Mouse (Mus musculus) layer of hippocampus, postnatal 14 days (tissue): ENCODE measurements around the gene Cd46. TPM values are rescaled to one million over a fixed set of nuclear protein-coding genes. Genes with fewer than 3 reads are reported as not detected.

Experiments used
- DNase-seq, 2 experiments: peaks; one replicate each; pipeline ENCODE4 v3.0.0; 2021 to 2022; ENCODE audit warnings: low spot score in 2 of 2, mixed read lengths in 1 of 2
- long read RNA-seq, 2 experiments: library from polyadenylated mRNA; stranded (forward); transcript quantifications; one replicate each; pipeline ENCODE4 v2.0.0; 2021
- total RNA-seq, 2 experiments: library from RNA; stranded (reverse); gene quantifications; 2 replicates each; pipeline ENCODE4 v1.2.3; 2021

The Cd46 gene
- 1 to 10 TPM; 2.9 to 4.4 TPM for total RNA-seq
- long read RNA-seq, experiment 1, partial matches to known transcripts: 0 of 2 reads
- long read RNA-seq, experiment 1, other reads (novel, unspliced or antisense): 2 of 2 reads
- long read RNA-seq, experiment 2, partial matches to known transcripts: 1 of 3 reads
- long read RNA-seq, experiment 2, other reads (novel, unspliced or antisense): 2 of 3 reads

DNA sequence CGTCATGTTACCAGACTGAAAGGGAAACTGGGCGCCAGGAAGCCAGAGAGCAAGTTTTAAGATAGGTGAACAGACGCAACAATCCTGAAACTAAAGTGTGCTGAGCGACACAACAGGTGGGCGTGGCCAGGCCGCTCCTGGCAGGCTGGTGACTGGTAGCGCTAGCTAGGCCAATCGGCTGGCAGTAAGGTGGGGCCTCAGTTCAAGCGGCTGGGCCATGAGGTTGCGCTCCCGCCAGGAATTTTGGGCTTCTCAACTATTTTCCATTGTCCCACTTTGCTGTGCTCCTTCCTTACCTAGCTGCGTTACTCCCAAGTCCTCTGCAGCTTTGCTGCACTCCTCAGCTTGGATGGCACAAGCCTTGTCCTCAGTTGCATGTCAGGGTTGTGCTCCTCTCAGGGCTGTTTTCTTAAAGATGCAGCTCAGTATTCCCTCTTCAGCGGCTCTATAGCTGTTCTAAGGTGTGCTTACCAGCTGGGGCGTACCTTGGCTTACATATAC is at the start of gene Cd46:
TSS of gene Cd46 (minus strand) at position 30 of the 501 bp plus-strand sequence.
- DNase-seq: peak; percentile 10 to 16

DNA sequence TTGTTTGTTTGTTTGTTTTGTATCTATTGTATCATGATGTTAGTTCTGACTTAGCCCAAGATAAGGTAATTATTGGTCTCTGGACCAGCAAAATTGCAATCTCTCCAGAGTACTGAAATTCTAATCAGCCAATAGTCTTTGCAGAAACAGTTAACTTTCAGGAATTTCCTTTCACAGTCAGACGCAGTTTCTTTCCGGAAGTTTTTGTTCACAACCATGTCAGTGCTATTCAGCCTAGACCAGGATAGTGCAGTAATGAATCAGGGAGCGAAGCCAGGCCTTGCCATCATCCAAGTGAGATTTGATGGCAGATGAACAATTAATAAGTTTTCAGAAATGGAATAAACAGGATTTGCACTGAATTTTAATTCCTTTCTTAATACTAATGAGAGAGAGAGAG is 40.0 kb upstream of the Cd46 start:
- DNase-seq: peak in 1 of 2 experiments; percentile 5

DNA sequence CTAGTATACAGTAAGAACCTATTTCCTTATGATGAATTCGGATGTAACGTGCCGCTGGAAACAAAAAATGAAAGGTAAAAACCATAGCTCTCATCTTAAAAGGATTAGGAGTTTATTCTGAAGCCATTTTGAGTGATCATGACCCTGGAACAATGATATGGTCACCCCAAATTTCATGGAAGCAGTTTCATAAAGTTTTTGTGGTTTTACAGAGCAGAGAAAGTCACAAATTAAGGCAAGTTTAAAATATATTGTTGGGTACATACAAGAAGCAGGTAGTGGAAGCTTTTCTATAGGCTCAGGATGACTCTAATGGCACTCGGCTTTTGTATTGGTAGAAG is 39.6 kb upstream of the Cd46 start:
- no peak for DNase-seq

DNA sequence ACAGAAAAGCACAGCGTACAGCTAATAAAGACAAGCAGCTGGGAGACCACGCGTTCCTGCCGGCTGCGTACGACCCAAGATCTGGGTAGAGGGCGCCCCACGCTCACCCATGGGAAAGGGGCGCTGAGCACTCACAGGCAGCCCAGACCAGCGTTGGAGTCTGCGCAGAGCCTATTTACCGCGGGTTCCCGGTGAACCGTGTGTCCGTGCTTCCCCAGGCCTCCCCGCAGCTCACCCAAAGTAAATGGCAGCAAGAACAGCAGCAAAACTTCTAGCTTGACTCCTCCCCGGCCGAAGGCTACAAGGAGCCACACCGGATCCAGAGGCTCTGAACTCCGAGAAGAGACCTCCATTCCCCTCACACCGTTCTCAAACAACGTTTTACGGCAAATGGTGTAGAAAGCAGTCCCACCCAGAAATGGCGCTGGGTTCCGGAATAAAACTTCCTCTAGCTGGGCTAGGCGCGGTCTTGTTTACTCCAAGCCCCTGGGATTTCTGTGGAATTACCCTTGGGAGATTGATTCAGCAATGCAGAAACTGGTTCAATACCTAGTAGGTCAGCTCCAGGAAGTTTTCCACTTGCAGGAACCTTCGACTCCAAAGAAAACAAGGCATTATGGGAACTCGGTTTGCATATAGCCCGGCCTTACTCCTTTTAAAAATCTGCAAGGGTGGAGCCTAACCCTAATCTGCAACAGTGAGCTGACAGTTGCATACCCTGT is 39.1 kb upstream of the Cd46 start, which contains the start of gene Cr1l:
TSS of gene Cr1l (minus strand) at position 634 of the 722 bp plus-strand sequence.
- peak; percentile 88 to 92 for DNase-seq

DNA sequence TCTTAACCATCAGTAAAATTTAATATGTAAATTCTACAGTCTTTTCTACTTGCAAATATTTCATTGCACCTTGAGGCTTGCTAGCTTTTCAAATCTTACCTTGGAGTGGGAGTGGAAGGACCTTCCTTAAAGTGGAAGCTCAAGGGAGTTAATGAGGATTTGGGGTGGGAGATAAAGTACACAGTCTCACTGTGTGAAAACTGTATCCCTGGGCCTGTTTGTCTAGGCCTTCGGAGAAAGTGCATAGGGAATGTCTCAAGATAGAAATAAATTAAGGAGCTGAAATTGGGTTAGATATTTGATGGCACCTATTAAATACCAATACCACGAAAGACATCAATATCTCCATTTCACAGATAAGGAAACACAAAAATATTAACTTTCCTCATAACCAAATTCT is 38.4 kb upstream of the Cd46 start:
- DNase-seq: no peak

DNA sequence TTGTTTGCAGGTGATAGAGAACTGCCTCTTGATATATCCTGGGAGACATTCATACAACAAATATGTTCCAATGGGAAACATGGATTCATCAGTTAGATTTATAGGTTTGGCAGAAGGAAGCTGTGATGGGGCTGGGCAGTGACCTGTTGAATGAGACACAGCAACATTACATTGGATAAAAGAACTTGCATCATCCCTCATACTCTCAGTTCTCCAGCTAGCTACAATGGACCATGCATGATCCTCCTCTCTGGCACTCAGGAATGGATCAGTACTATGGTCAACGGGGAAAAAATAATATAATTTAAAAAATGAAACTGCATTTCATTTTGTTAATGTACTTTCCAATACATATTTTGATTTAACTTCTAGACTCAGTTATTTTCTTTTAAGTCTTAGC is 37.8 kb upstream of the Cd46 start:
- no peak for DNase-seq

DNA sequence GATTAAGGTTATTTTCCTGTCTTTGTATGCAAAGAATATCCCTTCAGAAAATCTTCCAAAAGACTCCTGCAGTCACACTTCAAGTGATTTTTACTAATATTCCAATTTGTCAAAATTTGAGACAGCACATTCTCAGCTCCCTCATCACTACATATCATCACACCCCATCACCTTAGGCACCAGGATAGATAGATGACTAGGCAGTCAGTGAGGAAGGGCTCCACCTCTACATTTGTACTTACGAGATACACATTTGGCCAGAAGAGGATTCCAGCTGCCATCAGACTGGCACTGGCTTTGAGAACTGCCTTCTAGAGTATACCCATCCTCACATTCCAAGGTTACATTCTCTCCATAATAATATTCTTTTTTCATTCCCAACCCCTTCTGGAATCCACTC is 22.4 kb upstream of the Cd46 start:
- no peak for DNase-seq

DNA sequence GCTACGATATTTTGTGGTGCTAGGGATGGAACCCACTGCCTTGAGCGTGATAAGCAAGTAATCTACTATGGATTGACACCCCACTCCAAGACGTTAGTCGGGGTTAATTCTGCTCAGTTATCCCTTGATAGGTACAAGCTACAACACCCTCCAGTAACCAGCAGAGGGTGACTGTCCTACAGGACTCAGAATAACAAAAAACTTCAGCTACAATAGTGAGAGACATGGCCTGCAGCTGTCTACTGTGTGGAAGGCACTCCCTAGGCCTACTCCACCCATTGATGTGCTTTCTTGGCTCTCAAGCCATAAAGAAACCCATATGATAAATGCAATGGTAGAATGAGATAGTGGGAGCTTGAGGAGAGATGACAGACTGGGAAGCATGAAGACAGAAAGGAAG is 21.6 kb upstream of the Cd46 start:
- no peak for DNase-seq

DNA sequence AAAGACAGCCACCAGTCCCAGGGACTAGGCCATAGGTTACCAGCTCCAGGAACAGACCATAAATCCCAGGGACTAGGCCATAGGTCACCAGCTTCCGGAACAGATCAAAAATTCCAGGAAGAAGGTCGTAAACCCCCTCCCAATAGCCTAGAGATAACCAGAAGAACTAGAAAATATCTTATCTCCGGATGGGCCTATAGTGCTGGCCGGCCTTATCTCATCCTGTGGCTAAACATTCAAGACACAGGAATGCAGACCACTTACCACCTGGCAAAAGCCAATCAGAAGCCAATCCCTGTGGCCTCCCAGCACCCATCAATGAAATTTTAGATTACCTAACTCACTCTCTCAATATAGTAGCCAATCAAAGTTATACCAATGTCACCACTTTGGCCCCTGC is 8.6 kb upstream of the Cd46 start:
- DNase-seq: no peak

DNA sequence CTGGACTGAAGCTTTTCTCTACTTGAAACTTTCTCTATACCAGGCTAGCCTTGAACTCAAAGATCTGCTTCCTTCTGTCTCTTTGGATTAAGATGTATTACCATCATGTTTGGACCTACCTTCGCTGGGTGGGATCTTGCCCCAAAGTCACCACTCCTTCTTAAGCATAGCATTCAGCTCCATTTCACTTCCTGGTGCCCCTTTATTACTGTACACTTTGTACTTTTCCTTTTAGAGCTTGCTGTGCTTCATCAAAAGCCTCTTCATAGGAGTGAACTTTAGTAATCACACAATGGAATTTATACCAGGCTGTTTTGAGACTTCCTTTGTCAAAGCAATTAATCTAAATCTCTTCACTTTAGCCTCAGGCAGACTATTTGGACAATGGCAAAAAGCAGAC is 6.0 kb upstream of the Cd46 start:
- DNase-seq: no peak

DNA sequence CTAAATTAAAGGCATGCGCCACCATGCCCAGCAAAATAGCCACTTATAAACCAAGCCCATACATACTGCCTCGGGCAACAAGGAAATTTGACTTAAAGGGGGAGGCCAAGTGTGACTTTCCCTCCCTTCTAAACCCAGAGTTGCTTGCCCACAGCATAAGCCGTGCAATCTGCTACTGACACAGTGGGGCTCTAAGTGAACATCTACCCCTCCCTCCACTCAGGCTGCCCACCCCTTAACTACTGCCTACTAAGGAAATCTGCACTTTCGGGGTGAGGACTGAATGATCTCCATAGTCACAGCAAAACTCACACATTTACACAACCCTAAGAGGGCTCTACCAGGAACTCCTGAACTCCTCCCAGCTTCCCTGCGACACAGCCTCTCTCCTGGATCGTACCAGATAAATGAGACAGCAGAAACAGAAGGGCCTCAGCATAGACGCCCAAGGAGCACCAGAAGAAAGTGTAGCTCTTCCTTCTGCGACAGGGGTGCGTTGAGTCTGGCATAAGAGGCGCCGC is 290 bp downstream of the Cd46 start:
- DNase-seq: no peak

DNA sequence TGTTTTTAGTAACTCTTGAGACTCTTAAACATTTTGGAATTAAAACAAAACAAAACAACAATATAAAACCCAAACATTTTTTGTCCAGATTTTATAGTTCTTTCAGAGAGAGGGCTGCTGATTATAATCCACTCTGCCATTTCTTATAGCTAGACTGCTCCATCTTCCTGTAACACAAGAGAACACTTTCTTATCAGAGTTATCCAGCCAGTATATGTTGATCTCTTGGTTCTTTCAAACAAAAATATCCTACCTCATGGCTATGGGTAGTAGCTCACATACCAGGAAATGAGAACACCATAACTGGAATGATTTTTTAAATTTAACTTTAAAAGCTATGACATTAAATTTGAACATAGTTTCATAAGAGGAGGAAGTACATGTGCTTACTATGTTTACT is 9.9 kb downstream of the Cd46 start:
- no peak for DNase-seq

DNA sequence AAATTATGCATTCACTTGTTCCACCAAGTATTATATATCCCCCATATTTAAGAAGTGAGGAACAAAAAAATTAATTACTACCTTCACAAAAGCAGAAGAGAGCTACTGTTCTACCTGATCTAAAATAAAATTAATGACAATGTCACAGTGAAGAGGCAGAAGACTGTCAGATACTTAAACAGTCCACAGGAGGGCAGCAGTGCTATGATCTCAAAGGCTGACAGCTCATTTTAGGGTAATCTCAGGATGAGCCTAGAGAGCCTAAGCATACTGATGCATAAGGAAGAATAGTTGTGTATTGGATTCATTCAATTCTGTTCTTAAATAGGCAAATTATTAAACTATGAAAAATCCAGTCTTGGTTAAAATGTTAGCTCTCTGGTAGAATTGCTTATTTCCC is 51.6 kb downstream of the Cd46 start:
- peak in 1 of 2 experiments; percentile 70 for DNase-seq

DNA sequence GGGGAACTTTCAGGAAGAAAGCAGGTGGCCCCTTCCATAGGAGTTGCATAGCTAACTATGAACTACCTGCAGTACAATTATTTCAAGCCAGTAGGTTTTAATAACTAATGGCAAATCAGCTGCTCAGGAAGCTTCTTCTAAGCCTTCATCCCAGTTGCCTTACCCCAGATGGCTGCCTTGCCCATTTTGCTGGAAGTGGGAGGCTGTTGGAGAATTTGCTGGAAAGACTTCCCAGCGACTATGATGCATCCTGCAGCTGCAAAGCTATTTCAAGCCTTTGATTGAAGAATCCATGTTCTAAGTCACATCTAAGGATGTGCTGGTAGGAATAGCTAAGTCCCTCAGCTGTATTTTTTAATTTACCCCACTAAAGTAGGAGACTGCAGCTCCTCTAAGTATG is 53.7 kb downstream of the Cd46 start:
- DNase-seq: no peak

DNA sequence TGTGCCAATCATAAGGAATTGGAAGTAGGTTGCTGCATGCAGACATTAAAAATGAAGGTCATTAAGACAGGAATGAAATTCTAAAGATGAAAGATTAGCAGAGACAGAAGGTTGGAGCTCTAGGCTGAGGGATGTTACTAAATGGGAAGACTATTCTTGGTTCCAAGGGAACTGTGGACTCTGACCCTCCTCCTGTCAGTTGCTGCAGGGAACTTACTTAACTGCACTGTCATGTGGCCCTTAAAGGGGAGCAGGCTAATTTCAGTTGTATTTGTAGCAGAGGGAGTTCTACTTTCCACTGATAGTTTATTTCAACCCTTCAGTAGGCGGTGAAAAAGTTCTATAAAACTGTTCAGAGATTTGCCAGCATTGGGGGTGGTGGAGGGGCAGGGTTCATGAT is 54.1 kb downstream of the Cd46 start:
- DNase-seq: no peak

DNA sequence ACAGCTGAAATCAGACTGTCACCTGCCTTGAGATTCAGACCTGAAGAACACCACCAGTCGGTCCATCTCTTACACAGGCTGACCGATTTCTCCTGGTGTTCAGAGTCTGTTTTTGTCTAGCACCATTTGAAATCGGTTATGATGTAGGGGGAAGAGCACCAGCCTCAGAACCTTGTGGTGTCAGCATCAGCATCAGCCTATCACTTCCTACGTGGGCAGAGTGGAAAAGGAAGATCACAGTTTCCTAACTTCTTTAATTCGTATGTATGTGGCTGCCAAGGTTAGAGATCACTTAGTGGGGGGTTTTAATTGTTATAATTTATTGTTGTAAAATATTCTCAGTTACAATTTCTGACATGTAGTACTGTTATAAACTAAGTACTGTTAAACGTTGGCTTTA is 54.6 kb downstream of the Cd46 start:
- no peak for DNase-seq

DNA sequence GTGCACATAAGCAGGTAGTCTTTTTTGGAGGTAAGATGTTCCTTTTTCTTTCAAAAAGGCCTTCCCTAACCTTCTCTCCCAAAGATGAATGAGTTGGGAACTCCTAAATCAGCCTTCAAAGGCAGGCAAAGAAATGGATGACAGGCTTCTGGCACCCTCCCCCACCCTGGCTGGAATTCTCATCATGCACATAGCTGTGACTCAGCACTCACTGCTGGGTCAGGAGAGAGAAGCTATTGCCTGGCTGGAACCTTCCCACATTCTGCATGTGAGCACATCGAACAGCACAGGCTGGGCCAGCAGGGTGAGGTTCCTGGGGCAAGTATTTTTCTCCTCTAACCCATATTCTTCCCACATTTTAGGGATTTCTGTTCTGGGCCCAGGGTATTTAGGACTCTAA is 58.1 kb downstream of the Cd46 start:
- no peak for DNase-seq

DNA sequence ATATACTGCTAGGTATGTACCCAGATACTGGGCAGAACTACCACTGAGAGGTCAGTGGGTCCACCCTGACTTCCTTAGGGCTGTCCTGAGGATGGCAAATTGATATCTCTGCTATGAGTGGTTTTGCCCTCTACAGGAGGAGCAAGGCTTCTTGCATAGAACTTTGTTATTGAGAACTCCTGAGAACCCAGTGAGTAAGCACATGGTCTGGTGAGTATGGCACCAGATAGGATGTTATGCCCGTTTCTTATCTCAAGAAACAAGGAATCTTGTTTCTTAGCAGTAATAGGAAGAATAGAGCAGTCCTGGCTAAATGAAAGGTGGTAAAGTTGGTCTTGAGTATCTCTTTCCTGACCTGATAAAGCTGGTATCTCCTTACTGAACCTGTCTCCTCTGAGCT is 59.3 kb downstream of the Cd46 start:
- DNase-seq: no peak

DNA sequence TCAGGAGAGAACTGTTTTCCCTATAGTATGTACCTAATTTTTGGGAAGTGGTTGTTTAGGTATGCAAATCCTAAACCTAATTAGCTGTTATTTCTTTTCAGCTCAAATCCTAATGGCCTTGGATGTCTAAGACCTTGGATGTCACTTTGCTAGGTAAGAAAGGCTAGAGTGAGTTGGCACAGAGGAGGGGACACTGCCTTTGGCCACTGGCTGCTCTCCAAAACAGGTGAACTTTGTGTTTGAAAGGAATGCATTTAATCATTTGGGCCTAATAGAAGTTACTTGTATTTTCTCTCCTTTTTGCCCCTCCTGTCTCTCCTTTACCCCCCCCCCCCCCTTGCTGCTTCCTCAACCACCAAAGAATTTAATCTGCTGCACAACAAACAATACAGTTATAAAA is 60.3 kb downstream of the Cd46 start:
- no peak for DNase-seq

DNA sequence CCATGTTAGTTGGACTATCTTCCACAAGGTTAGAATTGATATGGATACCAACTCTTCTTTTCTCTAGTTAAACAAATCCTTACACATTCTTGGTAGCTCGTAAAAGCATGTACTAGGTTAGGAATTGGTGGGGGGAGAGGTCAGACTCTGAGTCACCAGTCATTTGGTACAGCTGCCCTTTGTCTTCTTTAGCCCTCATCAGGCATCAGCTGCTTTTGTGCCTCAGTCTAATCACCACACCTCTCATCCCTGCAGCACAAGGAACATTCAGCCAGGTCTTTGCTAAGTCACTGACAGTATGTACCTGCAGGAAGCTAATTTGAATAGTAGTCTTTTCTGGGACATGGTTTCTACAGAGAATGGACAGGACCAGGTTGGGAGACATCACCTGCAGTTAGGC is 64.5 kb downstream of the Cd46 start:
- DNase-seq: no peak

DNA sequence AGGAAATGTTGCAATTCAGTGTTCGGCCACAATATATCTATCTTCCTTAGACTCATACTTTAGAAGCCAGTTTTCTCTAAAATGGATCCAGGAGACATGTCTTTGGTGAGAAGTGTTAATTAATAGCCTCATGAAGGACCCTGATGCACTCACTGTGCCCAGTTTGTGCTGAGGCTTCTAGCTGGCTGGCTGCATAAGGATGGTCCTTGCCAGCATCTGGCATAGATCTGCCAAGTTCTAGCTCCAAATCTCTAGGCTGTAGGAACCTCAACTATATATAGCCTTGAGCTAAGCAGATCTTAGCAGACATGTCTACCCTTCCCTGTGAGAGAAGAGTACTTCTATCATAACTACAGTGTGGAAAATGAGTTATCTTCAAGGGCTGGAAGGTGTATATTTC is 68.2 kb downstream of the Cd46 start:
- no peak for DNase-seq

DNA sequence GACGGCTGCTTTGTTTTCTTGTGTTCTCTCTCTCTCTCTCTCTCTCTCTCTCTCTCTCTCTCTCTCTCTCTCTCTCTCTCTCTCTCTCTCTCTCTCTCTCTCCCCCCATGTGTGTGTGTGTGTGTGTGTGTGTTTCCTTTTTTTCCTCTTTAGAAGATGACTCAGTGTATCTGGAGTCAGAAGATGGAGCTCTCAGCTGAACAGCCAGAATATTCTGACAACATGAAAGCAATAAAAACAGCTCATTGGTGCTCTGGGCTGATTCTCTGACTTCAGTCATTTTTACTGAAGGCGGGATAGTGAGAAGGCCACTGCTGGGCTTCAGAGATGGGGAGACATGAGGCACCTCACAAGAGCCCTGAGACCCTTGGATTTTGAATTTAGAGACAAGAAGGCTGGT is 70.2 kb downstream of the Cd46 start:
- no peak for DNase-seq

DNA sequence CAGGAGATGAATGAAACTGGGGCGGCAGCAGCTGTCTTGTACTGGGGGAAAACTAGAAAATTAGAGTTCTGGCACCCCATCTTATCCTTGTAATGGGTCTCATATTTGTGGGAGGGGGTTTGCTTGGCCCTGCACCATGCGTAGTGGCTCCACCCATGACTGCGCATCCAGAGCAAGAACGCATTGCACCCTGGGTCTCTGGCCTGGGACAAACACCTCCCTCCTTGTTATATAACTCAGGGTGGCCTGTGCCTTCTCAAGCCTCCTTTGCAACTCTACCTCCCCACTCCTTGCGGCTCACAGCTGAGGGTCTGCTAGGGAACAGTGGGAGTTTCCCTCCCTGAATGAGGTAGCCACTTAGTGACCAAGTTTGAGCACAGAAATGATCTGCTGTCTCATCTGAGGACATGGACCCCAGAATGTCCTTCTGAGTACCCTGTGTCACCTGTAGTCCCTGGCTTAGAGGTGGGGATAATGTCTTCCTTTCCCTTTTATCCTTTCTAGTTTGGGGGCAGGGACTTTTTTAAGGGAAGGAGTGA is 72.9 kb downstream of the Cd46 start:
- DNase-seq: no peak
